ENCODE assay signal across 7 mouse cellular contexts in genomic region chr17:88258361-88258796, GRCm38 (mm10).
DNase-seq lines count a peak whose midpoint lies in the region; ATAC-seq and TF ChIP-seq lines count a peak whose summit lies in the region.

No protein-coding gene starts in this region.

- DNase-seq in midbrain, postnatal 0 days (ENCODE audit: low spot score): no peak
- peak; percentile 44 for DNase-seq in embryonic facial prominence, embryonic 10.5 days (ENCODE audit: low spot score)
- DNase-seq in liver, embryonic 11.5 days (ENCODE audit: low spot score): no peak
- peak; percentile 11 to 18 for DNase-seq in thymus, adult 18-20 months
- DNase-seq in Muller cell, postnatal 12 days (ENCODE audit: inconsistent ontology term): no peak

- TF ChIP-seq CTCF in midbrain, postnatal 0 days (IDR thresholded peaks at IDR 0.05): peak; percentile 29

- H3K4me1 ChIP-seq in midbrain, postnatal 0 days (ENCODE audit: insufficient read depth, low read length): peaks cover 3% of the 10 kb centered on the region
- peaks cover 14% of the 10 kb centered on the region; the same call in 1 of the 2 replicates for H3K4me1 ChIP-seq in midbrain, embryonic 15.5 days
- H3K4me1 ChIP-seq in embryonic facial prominence, embryonic 10.5 days: peaks cover 28% of the 10 kb centered on the region
- 0 out of 2 replicates have a peak, but pooled peaks cover 3% of the 10 kb centered on the region for H3K4me1 ChIP-seq in liver, embryonic 11.5 days (replicated peaks; ENCODE audit: control insufficient read depth, insufficient read depth, low read length)
- peaks cover 9% of the 10 kb centered on the region; the same call in 1 of the 2 replicates for H3K4me1 ChIP-seq in intestine, embryonic 16.5 days (ENCODE audit: control insufficient read depth, insufficient read depth, low read length)

- no peak overlapping the region for H3K4me3 ChIP-seq in midbrain, postnatal 0 days (ENCODE audit: low read depth, low read length)
- no peak overlapping the region for H3K4me3 ChIP-seq in midbrain, embryonic 15.5 days
- H3K4me3 ChIP-seq in embryonic facial prominence, embryonic 10.5 days: no peak overlapping the region
- no peak overlapping the region for H3K4me3 ChIP-seq in liver, embryonic 11.5 days (ENCODE audit: low read depth, low read length)
- H3K4me3 ChIP-seq in intestine, embryonic 16.5 days (ENCODE audit: low read length): no peak overlapping the region

- WGBS in midbrain, postnatal 0 days: 84% methylated on average over 11 of the region's 11 CpGs
- 76% methylated on average over 11 of the region's 11 CpGs for WGBS in midbrain, embryonic 15.5 days
- WGBS in embryonic facial prominence, embryonic 10.5 days: 74% methylated on average over 11 of the region's 11 CpGs
- WGBS in liver, embryonic 11.5 days: 52% methylated on average over 11 of the region's 11 CpGs
- WGBS in intestine, embryonic 16.5 days: 64% methylated on average over 11 of the region's 11 CpGs

- H3K27me3 ChIP-seq in midbrain, postnatal 0 days (ENCODE audit: insufficient read depth, low read length): no peaks in the 10 kb centered on the region
- no peaks in the 10 kb centered on the region for H3K27me3 ChIP-seq in midbrain, embryonic 15.5 days (replicated peaks)
- H3K27me3 ChIP-seq in embryonic facial prominence, embryonic 10.5 days (replicated peaks; ENCODE audit: low read depth, poor library complexity, severe bottlenecking): no peaks in the 10 kb centered on the region
- H3K27me3 ChIP-seq in liver, embryonic 11.5 days (replicated peaks; ENCODE audit: control insufficient read depth, insufficient read depth, low read length): no peaks in the 10 kb centered on the region
- H3K27me3 ChIP-seq in intestine, embryonic 16.5 days (replicated peaks; ENCODE audit: control insufficient read depth, insufficient read depth, low read length): no peaks in the 10 kb centered on the region

- no peak overlapping the region for H3K4me2 ChIP-seq in midbrain, postnatal 0 days (ENCODE audit: low read depth, low read length, poor library complexity, severe bottlenecking)
- no peak overlapping the region for H3K4me2 ChIP-seq in midbrain, embryonic 15.5 days
- H3K4me2 ChIP-seq in liver, embryonic 11.5 days: peak overlapping the region; percentile 50
- H3K4me2 ChIP-seq in intestine, embryonic 16.5 days (ENCODE audit: low read depth, low read length): no peak overlapping the region

- no peaks in the 10 kb centered on the region for H3K36me3 ChIP-seq in midbrain, postnatal 0 days (ENCODE audit: insufficient read depth, low read length)
- no peaks in the 10 kb centered on the region for H3K36me3 ChIP-seq in midbrain, embryonic 15.5 days (replicated peaks)
- H3K36me3 ChIP-seq in embryonic facial prominence, embryonic 10.5 days (replicated peaks): no peaks in the 10 kb centered on the region
- no peaks in the 10 kb centered on the region for H3K36me3 ChIP-seq in liver, embryonic 11.5 days (ENCODE audit: control insufficient read depth, insufficient read depth, low read length)
- H3K36me3 ChIP-seq in intestine, embryonic 16.5 days (ENCODE audit: control insufficient read depth, insufficient read depth, low read length): no peaks in the 10 kb centered on the region

- no peak for ATAC-seq in midbrain, postnatal 0 days (ENCODE audit: low FRiP score)
- ATAC-seq in midbrain, embryonic 15.5 days (replicated peaks): no peak
- ATAC-seq in liver, embryonic 11.5 days (replicated peaks; ENCODE audit: low FRiP score): no peak; the same call in 1 of the 2 replicates
- ATAC-seq in intestine, embryonic 16.5 days: no peak

- H3K9ac ChIP-seq in midbrain, postnatal 0 days (replicated peaks; ENCODE audit: low read length, poor library complexity, severe bottlenecking): no peak overlapping the region
- no peak overlapping the region for H3K9ac ChIP-seq in midbrain, embryonic 15.5 days
- H3K9ac ChIP-seq in liver, embryonic 11.5 days (ENCODE audit: low read depth, low read length): no peak overlapping the region; the same call in 1 of the 2 replicates
- no peak overlapping the region for H3K9ac ChIP-seq in intestine, embryonic 16.5 days (ENCODE audit: low read depth, low read length)

- no peaks in the 10 kb centered on the region for H3K9me3 ChIP-seq in midbrain, postnatal 0 days (ENCODE audit: low read length)
- H3K9me3 ChIP-seq in midbrain, embryonic 15.5 days: no peaks in the 10 kb centered on the region
- no peaks in the 10 kb centered on the region for H3K9me3 ChIP-seq in embryonic facial prominence, embryonic 10.5 days
- H3K9me3 ChIP-seq in liver, embryonic 11.5 days (ENCODE audit: control insufficient read depth, low read length): no peaks in the 10 kb centered on the region
- no peaks in the 10 kb centered on the region for H3K9me3 ChIP-seq in intestine, embryonic 16.5 days (ENCODE audit: control insufficient read depth, low read length)

- H3K27ac ChIP-seq in midbrain, postnatal 0 days (ENCODE audit: low read depth, low read length): no peak overlapping the region
- H3K27ac ChIP-seq in midbrain, embryonic 15.5 days: no peak overlapping the region
- no peak overlapping the region for H3K27ac ChIP-seq in embryonic facial prominence, embryonic 10.5 days (replicated peaks)
- H3K27ac ChIP-seq in liver, embryonic 11.5 days (ENCODE audit: low read depth, low read length): no peak overlapping the region
- H3K27ac ChIP-seq in intestine, embryonic 16.5 days (ENCODE audit: low read length): no peak overlapping the region

Comparison
In these comparisons a context has a peak if more than half of its experiments do, and no peak if none do; other contexts are left out.
1. DNase-seq: peak in embryonic facial prominence, embryonic 10.5 days (single experiment) and thymus, adult 18-20 months (2 of 2); none in midbrain, postnatal 0 days (single experiment), liver, embryonic 11.5 days (single experiment) and Muller cell, postnatal 12 days (single experiment).